Mouse (Mus musculus) spleen, postnatal 14 days (tissue): ENCODE data around the gene Gm49320.

Source experiments
- DNase-seq, 2 experiments: peaks; one replicate each; pipeline ENCODE4 v3.0.0; 2021 to 2022; ENCODE audit warnings: low spot score in 2 of 2

Gene Gm49320

DNA sequence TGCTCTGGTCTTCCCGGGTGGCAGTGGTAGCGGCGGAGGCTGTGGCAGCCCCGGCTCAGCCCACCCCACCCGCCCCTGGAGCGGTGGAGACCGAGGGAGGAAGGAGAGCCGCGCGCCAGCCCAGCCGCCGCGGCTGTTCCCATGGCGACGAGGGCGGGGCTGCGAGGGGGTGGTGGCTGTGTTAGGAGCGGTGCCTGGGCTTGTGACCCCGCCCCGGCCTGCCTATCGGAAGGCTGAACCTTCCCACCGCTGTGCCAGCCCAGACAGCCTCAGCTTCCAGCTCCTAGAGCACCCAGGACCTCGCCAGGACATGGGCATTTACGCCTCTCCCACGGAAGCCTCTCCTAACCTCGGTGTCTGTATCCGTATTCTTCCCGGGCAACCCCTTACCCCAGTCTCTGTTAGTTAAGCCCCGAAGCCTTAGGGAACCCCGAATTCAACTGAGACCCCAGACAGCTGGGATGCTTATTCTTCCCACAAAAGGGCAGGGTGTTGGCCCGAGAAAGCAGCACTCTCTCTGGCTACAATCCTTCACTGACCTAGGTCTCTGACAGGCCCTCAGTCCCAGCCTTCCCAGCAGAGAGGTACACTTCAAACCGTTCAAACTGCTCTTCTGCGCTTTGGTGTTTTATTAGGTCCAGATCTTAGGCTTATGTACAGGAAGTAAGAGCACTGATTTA, 20.6 kb downstream of the Gm49320 start, which contains the start of gene Ctxn1:
Gene Ctxn1, minus strand, starts transcription at position 150 of the 680 bp plus-strand sequence.
- peak; percentile 93 to 96 for DNase-seq

DNA sequence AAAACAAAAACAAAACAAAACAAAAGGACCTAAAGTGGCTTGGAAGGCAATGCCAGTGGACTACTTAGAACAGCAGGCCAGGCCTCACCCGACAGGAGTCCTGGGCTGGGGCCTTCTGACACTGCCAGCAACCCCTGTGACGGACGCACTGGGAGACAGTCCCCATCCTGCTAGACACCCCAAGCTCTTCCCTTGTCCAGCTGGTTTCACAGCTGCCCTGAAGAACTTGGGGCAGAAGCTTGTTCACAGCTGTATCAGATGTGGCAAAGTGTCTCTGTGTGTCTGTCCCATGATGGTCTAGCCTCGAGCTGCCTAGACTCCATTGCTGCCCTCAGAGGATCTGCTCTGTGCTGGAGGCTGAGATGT, 21.1 kb downstream of the Gm49320 start:
- no peak for DNase-seq

DNA sequence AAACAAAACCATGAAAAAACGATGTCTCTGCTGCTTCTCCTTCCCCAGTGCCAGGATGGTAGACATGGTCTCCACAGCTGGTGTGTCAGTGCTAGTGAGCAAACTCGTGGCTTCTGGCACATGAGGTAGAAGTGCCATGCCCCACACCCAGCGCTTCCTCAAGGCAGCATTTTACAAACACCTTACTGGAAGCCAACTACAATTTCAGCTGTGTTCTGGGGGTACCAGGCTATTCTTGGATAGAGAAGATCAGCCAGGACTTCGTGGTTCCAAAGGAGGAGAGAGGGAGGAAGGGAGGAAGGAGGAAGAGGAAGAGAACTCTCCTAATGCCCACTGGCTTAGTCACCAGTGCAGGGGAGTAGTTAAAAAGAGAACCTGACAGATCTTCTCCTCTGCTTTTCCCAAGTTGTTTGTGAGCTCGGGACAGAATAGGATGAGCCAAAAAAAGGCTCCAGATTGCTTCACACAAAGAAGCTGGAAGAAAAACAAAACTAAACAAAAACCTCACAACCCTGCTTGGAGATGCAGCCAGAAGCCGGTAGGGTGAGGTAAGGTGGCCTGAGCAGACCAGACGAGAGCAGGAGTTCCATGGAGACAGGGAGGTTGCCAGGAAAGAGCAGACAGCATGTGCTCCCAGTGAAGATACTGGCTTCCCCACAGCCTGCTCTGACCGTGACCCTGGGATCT, 24.6 kb downstream of the Gm49320 start:
- DNase-seq: no peak

DNA sequence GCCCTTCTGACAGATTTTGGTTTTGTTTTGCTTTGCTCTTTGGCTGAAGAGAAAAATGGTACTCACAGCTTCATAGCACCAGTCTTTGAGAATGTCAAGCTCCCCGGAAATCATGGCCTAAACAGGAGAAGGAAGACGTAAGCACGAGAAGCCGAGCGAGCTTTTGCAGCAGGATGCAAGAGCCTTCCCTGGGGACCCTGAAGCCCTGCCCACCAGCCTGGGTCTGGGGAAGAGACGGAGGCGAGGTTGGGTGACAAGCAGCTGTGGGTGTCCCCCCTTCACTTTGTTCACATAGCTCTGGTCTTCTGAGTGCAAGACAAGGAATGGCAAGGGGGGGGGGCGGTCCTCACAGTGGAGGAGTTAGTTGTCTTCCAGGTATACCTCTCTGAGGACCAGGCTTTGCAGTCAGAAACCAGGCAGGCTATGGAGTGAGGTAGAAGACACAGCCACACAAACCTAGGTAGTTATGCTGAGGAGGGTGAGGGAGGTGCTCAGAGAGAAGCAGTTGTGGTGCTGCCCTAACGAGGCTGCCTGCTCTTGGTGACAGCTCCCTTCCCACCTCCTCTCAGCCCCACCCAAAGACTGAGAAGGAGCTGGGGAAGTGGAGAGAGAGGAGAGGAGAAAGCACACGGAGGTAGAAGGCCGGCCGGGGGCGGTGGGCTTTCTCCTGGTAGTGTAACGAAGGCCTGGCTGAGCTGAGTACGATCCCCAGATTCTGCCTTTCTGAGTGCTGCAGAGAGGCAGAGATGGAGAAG, 26.7 kb downstream of the Gm49320 start:
- no peak for DNase-seq

DNA sequence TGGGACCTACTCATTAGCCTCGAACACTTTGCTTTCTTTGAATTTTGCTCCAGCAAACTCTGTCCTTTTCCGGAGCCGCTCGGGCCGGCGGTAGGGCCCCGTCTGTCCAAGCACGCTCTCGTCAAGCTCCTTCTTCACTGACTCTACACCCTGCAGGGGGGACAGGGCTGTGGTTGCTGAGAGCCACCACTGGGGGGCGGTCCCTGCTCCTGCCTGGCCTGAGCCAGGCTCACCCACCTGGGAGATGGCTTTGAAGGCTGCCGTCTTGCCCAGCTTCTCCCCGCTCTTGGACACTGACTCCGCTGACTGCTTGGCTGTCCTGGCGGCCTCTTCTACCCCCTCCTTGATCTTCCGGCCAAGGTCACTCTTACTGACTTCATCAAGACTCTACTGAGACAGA, 29.0 kb downstream of the Gm49320 start:
- DNase-seq: no peak

DNA sequence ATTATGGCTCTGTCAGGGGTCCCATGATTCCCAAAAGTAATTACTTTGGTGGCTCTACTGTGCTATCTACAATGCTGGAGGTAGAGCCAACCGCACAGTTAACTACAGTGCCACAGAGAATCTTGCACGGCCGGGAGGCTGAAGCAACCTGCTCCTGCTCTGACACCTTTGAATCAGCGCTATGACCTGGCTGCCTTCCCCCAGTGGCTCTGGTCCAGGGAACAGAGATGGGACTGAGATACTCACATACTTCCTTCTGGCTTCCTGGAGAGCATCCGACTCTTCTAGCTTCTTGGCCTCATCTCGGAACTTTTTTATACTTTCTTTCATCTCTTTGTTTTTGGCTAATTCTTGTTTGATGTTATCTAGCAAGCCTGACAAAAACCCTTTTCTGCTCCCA, 30.9 kb downstream of the Gm49320 start:
- DNase-seq: no peak

DNA sequence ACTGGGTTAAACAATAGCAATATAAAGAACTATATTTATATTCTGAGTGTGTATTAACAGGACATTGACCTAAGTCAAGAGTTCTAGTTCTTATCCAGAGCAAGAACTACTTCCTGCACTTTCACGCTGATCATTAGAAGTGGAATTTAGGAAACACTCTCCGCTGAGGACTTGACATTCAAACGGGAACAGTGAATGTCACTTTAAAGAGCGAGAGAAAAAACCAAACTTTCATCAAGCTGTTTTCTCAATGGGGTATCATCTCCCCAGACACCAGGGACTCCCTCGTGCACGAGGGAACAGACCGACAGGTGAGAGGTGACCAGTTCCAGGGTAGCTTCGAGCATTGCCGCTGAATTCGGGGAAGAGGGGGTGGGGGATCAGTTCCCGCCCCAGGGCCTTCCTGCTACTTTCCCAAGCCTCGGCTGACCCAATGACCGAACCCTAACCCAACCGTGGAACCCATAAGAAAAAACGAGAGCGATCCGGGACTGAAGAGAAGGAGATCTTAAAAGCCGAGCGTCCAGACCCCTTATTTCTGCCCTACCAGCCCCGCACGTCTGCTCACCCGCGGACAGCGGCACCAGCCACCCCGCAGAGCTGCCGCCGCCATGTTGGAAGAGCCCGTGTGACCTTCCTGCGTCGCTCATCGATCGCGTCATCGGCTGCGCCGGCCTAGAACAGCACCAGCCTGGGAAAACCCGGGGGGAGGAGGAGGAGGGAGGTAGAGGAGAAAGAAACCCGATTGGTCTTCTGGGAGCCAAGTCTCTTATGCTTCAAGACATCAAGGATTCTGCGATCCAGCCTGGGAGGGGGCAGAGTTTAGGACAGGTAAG, 36.8 kb downstream of the Gm49320 start, which contains the start of gene Timm44:
Gene Timm44, minus strand, starts transcription at position 639 of the 836 bp plus-strand sequence.
- DNase-seq: peak; percentile 78 to 92

DNA sequence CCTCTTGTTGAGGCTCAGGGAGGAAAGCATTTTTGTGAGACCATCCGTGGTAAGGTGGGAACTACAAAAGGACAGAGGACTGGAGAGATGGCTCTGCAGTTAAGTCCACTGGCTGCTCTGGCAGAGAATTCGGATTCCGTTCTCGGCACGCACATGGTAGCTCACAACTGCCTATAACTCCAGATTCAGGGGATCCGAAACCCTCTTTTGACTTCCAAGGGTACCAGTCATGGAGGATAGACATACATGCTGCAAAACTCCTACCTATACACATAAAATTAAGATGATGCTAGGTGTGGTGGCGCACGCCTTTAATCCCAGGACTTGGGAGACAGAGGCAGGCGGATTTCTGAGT, 37.4 kb downstream of the Gm49320 start:
- DNase-seq: no peak

DNA sequence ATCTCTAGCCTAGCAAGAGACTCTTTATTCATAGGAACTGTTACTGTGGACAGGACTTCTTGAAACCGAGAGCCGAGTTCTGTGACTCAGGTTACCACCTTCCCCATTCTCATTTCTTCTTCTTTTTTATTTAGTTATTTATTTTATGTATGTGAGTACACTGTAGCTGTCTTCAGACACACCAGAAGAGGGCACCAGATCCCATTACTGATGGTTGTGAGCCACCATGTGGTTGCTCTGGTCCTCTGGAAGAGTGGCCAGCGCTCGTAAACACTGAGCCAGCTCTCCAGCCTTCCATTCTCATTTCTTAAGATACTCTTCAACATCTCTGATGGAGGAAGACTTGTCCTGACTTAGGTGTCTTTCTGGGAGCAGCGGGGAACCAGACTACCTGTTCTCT, 54.1 kb downstream of the Gm49320 start:
- no peak for DNase-seq

DNA sequence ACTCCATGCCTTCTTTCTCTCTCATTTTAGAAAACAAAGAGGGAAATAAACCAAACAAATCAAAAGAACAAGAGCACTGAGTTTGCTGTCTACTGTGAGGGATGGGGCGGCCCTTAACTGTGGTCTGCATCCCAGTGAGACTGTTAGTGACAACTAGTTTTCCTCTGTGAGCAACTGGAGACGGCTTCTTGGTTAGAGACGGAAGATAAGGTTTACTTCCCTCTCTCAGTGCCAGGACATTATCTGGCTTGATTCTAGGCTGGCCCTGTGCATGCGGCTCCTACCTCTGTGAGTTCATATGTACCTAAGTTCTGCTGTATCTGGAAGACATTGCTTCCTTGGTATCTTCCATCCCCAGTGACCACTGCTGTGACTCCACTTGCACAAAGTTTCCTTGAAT, 59.2 kb downstream of the Gm49320 start:
- no peak for DNase-seq
